Mouse (Mus musculus) stomach, postnatal 0 days (tissue): ENCODE measurements around the gene Kcna2.

Source experiments
- CTCF ChIP-seq: IDR thresholded peaks from 2 replicates; pipeline ENCODE4 v1.5.1; 2016; ENCODE audit warnings: antibody characterized with exemption, low read depth, mild to moderate bottlenecking, moderate library complexity
- EP300 ChIP-seq: optimal IDR thresholded peaks from 2 replicates; pipeline ENCODE3; 2016; ENCODE audit warnings: antibody characterized with exemption

DNA sequence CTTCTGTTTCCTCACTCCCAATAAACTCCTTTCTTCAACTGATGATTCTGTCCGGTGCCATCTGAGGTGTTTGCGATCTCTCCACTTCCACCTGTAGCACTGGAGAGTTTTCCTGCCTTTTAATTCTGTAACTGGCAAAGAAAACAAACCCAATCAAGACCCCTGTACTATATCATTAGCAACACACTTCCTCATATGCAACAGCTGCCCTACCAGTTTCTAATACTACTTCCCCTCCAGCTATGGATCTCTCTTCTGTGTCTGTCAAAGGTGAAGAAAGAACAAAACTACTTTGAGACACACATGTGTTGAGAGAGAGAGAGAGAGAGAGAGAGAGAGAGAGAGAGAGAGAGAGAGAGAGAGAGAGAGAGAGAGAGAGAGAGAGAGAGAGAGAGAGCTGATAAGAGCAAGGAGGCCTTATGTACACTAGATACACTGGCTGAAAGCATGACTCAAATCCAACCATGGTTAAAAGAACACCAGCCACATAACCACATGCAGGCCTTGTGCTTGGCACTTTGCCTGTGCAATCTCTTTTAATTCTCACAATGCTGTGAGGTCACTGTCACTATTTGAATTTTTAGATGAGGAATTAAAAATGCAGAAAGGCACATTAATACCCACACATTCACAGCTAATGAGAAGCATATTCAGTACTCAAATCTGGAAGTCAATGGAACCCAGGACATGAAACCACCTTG, 19.1 kb downstream of the Kcna2 start:
- TF ChIP-seq CTCF: no peak
- TF ChIP-seq EP300: no peak
